Mouse (Mus musculus) kidney, embryonic 15.5 days (tissue): ENCODE measurements around the gene Plxnc1. TPM values are rescaled to one million over a fixed set of nuclear protein-coding genes. Genes with fewer than 3 reads are reported as not detected.

ENCODE experiments used
- ATAC-seq: fragments of 200-750 bp; cut with Nextera tagmentation; replicated peaks from 2 replicates; pipeline ENCODE4 v1.8.0; 2017; ENCODE audit warnings: moderate TSS enrichment; ENCODE audit not compliant: low FRiP score
- H3K27ac ChIP-seq: fragments of 300-500 bp; sonication (generic); 2 replicates; pipeline ENCODE4 v1.5.1; 2015; ENCODE audit warnings: mild to moderate bottlenecking, inconsistent platforms
- H3K27me3 ChIP-seq: fragments of 300-500 bp; sonication (generic); 2 replicates; pipeline ENCODE4 v1.6.1; 2015; ENCODE audit warnings: inconsistent platforms
- H3K36me3 ChIP-seq: fragments of 300-500 bp; sonication (generic); 2 replicates; pipeline ENCODE4 v1.6.1; 2015; ENCODE audit warnings: inconsistent platforms
- H3K4me1 ChIP-seq: fragments of 300-500 bp; sonication (generic); 2 replicates; pipeline ENCODE4 v1.6.1; 2015; ENCODE audit warnings: inconsistent platforms
- H3K4me2 ChIP-seq: fragments of 300-500 bp; sonication (generic); 2 replicates; pipeline ENCODE4 v1.6.1; 2015; ENCODE audit warnings: moderate library complexity, mild to moderate bottlenecking, inconsistent platforms
- H3K4me3 ChIP-seq: fragments of 300-500 bp; sonication (generic); replicated peaks from 2 replicates; pipeline ENCODE4 v1.5.1; 2015; ENCODE audit warnings: mild to moderate bottlenecking, inconsistent platforms
- H3K9ac ChIP-seq: fragments of 300-500 bp; sonication (generic); 2 replicates; pipeline ENCODE4 v1.6.1; 2015; ENCODE audit warnings: mild to moderate bottlenecking, inconsistent platforms
- H3K9me3 ChIP-seq: fragments of 300-500 bp; sonication (generic); replicated peaks from 2 replicates; pipeline ENCODE4 v1.6.1; 2016; ENCODE audit warnings: inconsistent platforms
- WGBS: fragments of 180-500 bp; shearing (Covaris S2); methylation state at CpG from one replicate; pipeline ENCODE4 v1.1.7; 2015; ENCODE audit warnings: mixed read lengths; 5-methylcytosine and 5-hydroxymethylcytosine counted together
- polyA plus RNA-seq: library from polyadenylated mRNA; unstranded; fragments of >200 nt; fragmentation: Nextera tagmentation; extraction: Ambion mirVana; gene quantifications from 2 replicates; pipeline ENCODE4 v1.2.1, GENCODE M21; 2015

The Plxnc1 gene
- polyA plus RNA-seq, 1 experiment from 2014 or later: 1.8 TPM

- no peaks in the 10 kb centered on the region for H3K4me1 ChIP-seq
- ATAC-seq: no peak
- peaks cover 9% of the 10 kb centered on the region for H3K36me3 ChIP-seq
- H3K9me3 ChIP-seq: no peaks in the 10 kb centered on the region
- H3K4me3 ChIP-seq: no peak overlapping the region
- H3K4me2 ChIP-seq: no peak overlapping the region
- H3K27me3 ChIP-seq: no peaks in the 10 kb centered on the region
- H3K27ac ChIP-seq: no peak overlapping the region
- no peak overlapping the region for H3K9ac ChIP-seq
- 90% methylated on average over 4 of the region's 4 CpGs for WGBS
These were observed 165.3 kb downstream of the Plxnc1 start for GRCm38 (mm10) chr10:94779319-94779718.

GRCm38 (mm10) chr10:94777576-94777975, 167.1 kb downstream of the Plxnc1 start:
- 94% methylated on average over 3 of the region's 3 CpGs for WGBS
- ATAC-seq: no peak
- Histone ChIP-seq H3K36me3 (peaks cover 9% of the 10 kb centered on the region), H3K4me3 (no peak overlapping the region), H3K27ac (no peak overlapping the region), H3K9ac (no peak overlapping the region), H3K27me3 (no peaks in the 10 kb centered on the region), H3K4me1 (no peaks in the 10 kb centered on the region), H3K4me2 (no peak overlapping the region), H3K9me3 (no peaks in the 10 kb centered on the region)

GRCm38 (mm10) chr10:94771496-94771895, 173.1 kb downstream of the Plxnc1 start:
- no peak for ATAC-seq
- no peak overlapping the region for H3K27ac ChIP-seq
- H3K9ac ChIP-seq: no peak overlapping the region
- H3K4me1 ChIP-seq: no peaks in the 10 kb centered on the region
- H3K9me3 ChIP-seq: no peaks in the 10 kb centered on the region
- no peaks in the 10 kb centered on the region for H3K27me3 ChIP-seq
- WGBS: 62% methylated on average over 3 of the region's 3 CpGs
- H3K4me2 ChIP-seq: no peak overlapping the region
- no peak overlapping the region for H3K4me3 ChIP-seq
- H3K36me3 ChIP-seq: peaks cover 5% of the 10 kb centered on the region; the same call in 1 of the 2 replicates

GRCm38 (mm10) chr10:94747011-94747410, 197.6 kb downstream of the Plxnc1 start:
- ATAC-seq: no peak
- H3K9ac ChIP-seq: no peak overlapping the region
- WGBS: 92% methylated on average over 2 of the region's 2 CpGs
- H3K9me3 ChIP-seq: no peaks in the 10 kb centered on the region
- no peaks in the 10 kb centered on the region for H3K27me3 ChIP-seq
- H3K4me3 ChIP-seq: no peak overlapping the region
- H3K27ac ChIP-seq: no peak overlapping the region
- H3K4me2 ChIP-seq: no peak overlapping the region
- peaks cover 7% of the 10 kb centered on the region; the same call in 1 of the 2 replicates for H3K36me3 ChIP-seq
- no peaks in the 10 kb centered on the region for H3K4me1 ChIP-seq

GRCm38 (mm10) chr10:94741459-94741858, 203.2 kb downstream of the Plxnc1 start:
- H3K4me2 ChIP-seq: no peak overlapping the region
- no peaks in the 10 kb centered on the region for H3K27me3 ChIP-seq
- H3K9me3 ChIP-seq: no peaks in the 10 kb centered on the region
- no peak overlapping the region for H3K27ac ChIP-seq
- H3K9ac ChIP-seq: no peak overlapping the region
- 91% methylated on average over 3 of the region's 3 CpGs for whole genome bisulfite sequencing
- H3K4me1 ChIP-seq: no peaks in the 10 kb centered on the region
- ATAC-seq: no peak
- no peaks in the 10 kb centered on the region for H3K36me3 ChIP-seq
- no peak overlapping the region for H3K4me3 ChIP-seq
